Mouse (Mus musculus) intestine, embryonic 14.5 days (tissue): ENCODE data around the gene Lexm. TPM values are rescaled to one million over a fixed set of nuclear protein-coding genes. Genes with fewer than 3 reads are reported as not detected.

ENCODE experiments used
- ATAC-seq: fragments of 200-750 bp; cut with Nextera tagmentation; replicated peaks from 2 replicates; pipeline ENCODE4 v1.8.0; 2017; ENCODE audit warnings: low read depth, moderate number of reproducible peaks, moderate TSS enrichment, moderate library complexity; ENCODE audit not compliant: low FRiP score, low TSS enrichment
- DNase-seq: peaks from one replicate; pipeline ENCODE4 v3.0.0-alpha.2; 2018; ENCODE audit warnings: low spot score
- H3K27ac ChIP-seq: fragments of 300-500 bp; sonication (generic); 2 replicates; pipeline ENCODE4 v1.5.1; 2014; ENCODE audit warnings: low read depth, mild to moderate bottlenecking, control low read depth
- H3K27me3 ChIP-seq: fragments of 300-500 bp; sonication (generic); replicated peaks from 2 replicates; pipeline ENCODE4 v1.6.1; 2014; ENCODE audit warnings: low read length, control low read depth; ENCODE audit not compliant: control insufficient read depth, insufficient read depth
- H3K36me3 ChIP-seq: fragments of 300-500 bp; sonication (generic); 2 replicates; pipeline ENCODE4 v1.6.1; 2014; ENCODE audit warnings: low read length, control low read depth; ENCODE audit not compliant: control insufficient read depth, insufficient read depth
- H3K4me1 ChIP-seq: fragments of 300-500 bp; sonication (generic); replicated peaks from 2 replicates; pipeline ENCODE4 v1.6.1; 2014; ENCODE audit warnings: low read length, control low read depth, mixed read lengths; ENCODE audit not compliant: control insufficient read depth, insufficient read depth
- H3K4me2 ChIP-seq: fragments of 300-500 bp; sonication (generic); 2 replicates; pipeline ENCODE4 v1.6.1; 2014; ENCODE audit warnings: low read length
- H3K4me3 ChIP-seq: fragments of 300-500 bp; sonication (generic); 2 replicates; pipeline ENCODE4 v1.5.1; 2014; ENCODE audit warnings: low read depth, low read length, control low read depth, mixed read lengths
- H3K9ac ChIP-seq: fragments of 300-500 bp; sonication (generic); 2 replicates; pipeline ENCODE4 v1.6.1; 2014; ENCODE audit warnings: mild to moderate bottlenecking, low read length
- H3K9me3 ChIP-seq: fragments of 300-500 bp; sonication (generic); 2 replicates; pipeline ENCODE4 v1.6.1; 2016; ENCODE audit warnings: low read length, control low read depth; ENCODE audit not compliant: control insufficient read depth
- WGBS: fragments of 180-500 bp; shearing (Covaris S2); extraction: QIAGEN DNeasy Blood & Tissue Kit; methylation state at CpG from one replicate; pipeline ENCODE4 v1.1.7; 2014; 5-methylcytosine and 5-hydroxymethylcytosine counted together
- polyA plus RNA-seq: library from polyadenylated mRNA; unstranded; fragments of >200 nt; fragmentation: Nextera tagmentation; extraction: Ambion mirVana; gene quantifications from 2 replicates; pipeline ENCODE4 v1.2.1, GENCODE M21; 2014

Lexm gene
- polyA plus RNA-seq, 1 experiment from 2014 or later, result 0.39 TPM

GRCm38 (mm10) chr4:106630333-106631220 lies 13.5 kb upstream of the Lexm start:
- Histone ChIP-seq H3K4me2 (no peak overlapping the region), H3K36me3 (no peaks in the 10 kb centered on the region), H3K9me3 (no peaks in the 10 kb centered on the region), H3K27me3 (no peaks in the 10 kb centered on the region), H3K27ac (0 out of 2 replicates have a peak overlapping the region, but pooled peaks have one; percentile 38), H3K4me3 (no peak overlapping the region), H3K9ac (no peak overlapping the region), H3K4me1 (peaks cover 31% of the 10 kb centered on the region)
- DNase-seq, result peak; percentile 84
- ATAC-seq, result peak; percentile 24; the same call in 1 of the 2 replicates
- 19% methylated on average over 14 of the region's 14 CpGs for WGBS

- no peaks in the 10 kb centered on the region for H3K27me3 ChIP-seq
- H3K4me3 ChIP-seq, result no peak overlapping the region
- H3K36me3 ChIP-seq, result no peaks in the 10 kb centered on the region
- no peak for DNase-seq
- 0 out of 2 replicates have a peak overlapping the region, but pooled peaks have one; percentile 38 for H3K27ac ChIP-seq
- H3K4me1 ChIP-seq, result peaks cover 31% of the 10 kb centered on the region
- H3K9ac ChIP-seq, result no peak overlapping the region
- H3K9me3 ChIP-seq, result no peaks in the 10 kb centered on the region
- no peak overlapping the region; the same call in 1 of the 2 replicates for H3K4me2 ChIP-seq
- no peak for ATAC-seq
- 51% methylated on average over 5 of the region's 5 CpGs for WGBS
These were observed 12.3 kb upstream of the Lexm start for GRCm38 (mm10) chr4:106629374-106629773.

GRCm38 (mm10) chr4:106628650-106629360 lies 11.8 kb upstream of the Lexm start:
- no peaks in the 10 kb centered on the region for H3K36me3 ChIP-seq
- peaks cover 29% of the 10 kb centered on the region for H3K4me1 ChIP-seq
- no peak overlapping the region for H3K4me3 ChIP-seq
- H3K4me2 ChIP-seq, result no peak overlapping the region; the same call in 1 of the 2 replicates
- DNase-seq (no peak), ATAC-seq (peak; percentile 66)
- H3K27ac ChIP-seq, result 0 out of 2 replicates have a peak overlapping the region, but pooled peaks have one; percentile 38
- H3K27me3 ChIP-seq, result peaks cover 5% of the 10 kb centered on the region
- H3K9ac ChIP-seq, result no peak overlapping the region
- H3K9me3 ChIP-seq, result no peaks in the 10 kb centered on the region
- WGBS, result 30% methylated on average over 9 of the region's 9 CpGs

- Histone ChIP-seq H3K27me3 (peaks cover 15% of the 10 kb centered on the region), H3K36me3 (no peaks in the 10 kb centered on the region), H3K9me3 (no peaks in the 10 kb centered on the region), H3K4me3 (no peak overlapping the region), H3K27ac (no peak overlapping the region), H3K4me1 (peaks cover 21% of the 10 kb centered on the region), H3K9ac (no peak overlapping the region), H3K4me2 (no peak overlapping the region)
- ATAC-seq (no peak), DNase-seq (no peak)
- WGBS, result 88% methylated on average over 5 of the region's 5 CpGs
These were observed 10.8 kb upstream of the Lexm start for GRCm38 (mm10) chr4:106627809-106628208.

GRCm38 (mm10) chr4:106624271-106624670 lies 7.2 kb upstream of the Lexm start:
- H3K27me3 ChIP-seq, result peaks cover 30% of the 10 kb centered on the region
- H3K9ac ChIP-seq, result no peak overlapping the region
- no peaks in the 10 kb centered on the region for H3K9me3 ChIP-seq
- no peaks in the 10 kb centered on the region for H3K4me1 ChIP-seq
- no peak overlapping the region for H3K27ac ChIP-seq
- no peaks in the 10 kb centered on the region for H3K36me3 ChIP-seq
- 89% methylated on average over 10 of the region's 10 CpGs for WGBS
- no peak for ATAC-seq
- H3K4me3 ChIP-seq, result no peak overlapping the region
- H3K4me2 ChIP-seq, result no peak overlapping the region
- DNase-seq, result peak; percentile 43

- no peaks in the 10 kb centered on the region for H3K36me3 ChIP-seq
- H3K4me3 ChIP-seq, result no peak overlapping the region
- DNase-seq (no peak), ATAC-seq (no peak)
- H3K9me3 ChIP-seq, result no peaks in the 10 kb centered on the region
- H3K4me2 ChIP-seq, result peak overlapping the region; percentile 36
- H3K27me3 ChIP-seq, result peaks cover 30% of the 10 kb centered on the region
- 33% methylated on average over 28 of the region's 28 CpGs for WGBS
- H3K9ac ChIP-seq, result no peak overlapping the region
- H3K27ac ChIP-seq, result no peak overlapping the region
- H3K4me1 ChIP-seq, result no peaks in the 10 kb centered on the region
These were observed 5.7 kb upstream of the Lexm start for GRCm38 (mm10) chr4:106622712-106623111.

- H3K9me3 ChIP-seq, result no peaks in the 10 kb centered on the region
- H3K27me3 ChIP-seq, result peaks cover 30% of the 10 kb centered on the region
- H3K4me3 ChIP-seq, result no peak within 1 kb of the TSS
- H3K9ac ChIP-seq, result no peak within 1 kb of the TSS
- H3K36me3 ChIP-seq, result no peaks in the 10 kb centered on the region
- no peak for DNase-seq
- peaks cover 6% of the 10 kb centered on the region; the same call in 1 of the 2 replicates for H3K4me1 ChIP-seq
- WGBS, result 20% methylated on average over 16 of the region's 16 CpGs
- ATAC-seq, result peak; percentile 44; the same call in 1 of the 2 replicates
- H3K4me2 ChIP-seq, result peak within 1 kb of the TSS; percentile 36
- no peak within 1 kb of the TSS for H3K27ac ChIP-seq
These were observed 5.0 kb upstream of the Lexm start, which contains the start of gene Ttc22 for GRCm38 (mm10) chr4:106622030-106622493. Gene Ttc22, plus strand, starts transcription at chr4:106622432.

GRCm38 (mm10) chr4:106621428-106621827 lies 4.4 kb upstream of the Lexm start:
- Histone ChIP-seq H3K9ac (no peak overlapping the region), H3K27ac (no peak overlapping the region), H3K4me3 (no peak overlapping the region), H3K27me3 (peaks cover 30% of the 10 kb centered on the region), H3K36me3 (no peaks in the 10 kb centered on the region), H3K4me1 (peaks cover 9% of the 10 kb centered on the region; the same call in 1 of the 2 replicates), H3K4me2 (no peak overlapping the region), H3K9me3 (no peaks in the 10 kb centered on the region)
- no peak for ATAC-seq
- 55% methylated on average over 3 of the region's 3 CpGs for WGBS
- DNase-seq, result no peak
